In genomic region chr6:28663004-28663403, GRCm38 (mm10) we compare ENCODE assay signal across 19 mouse cellular contexts.
A peak's percentile ranks its signal among the peaks of the same experiment; 100 is the strongest.
DNase-seq lines count a peak whose midpoint lies in the region; TF ChIP-seq lines count a peak whose summit lies in the region.
"Had no signal": no experiment of that assay in that cellular context is flagged by ENCODE, and none has a peak within 500 bp of the region (broad histone marks: within the 10 kb centered on the region; RNA-seq: fewer than 3 reads in every experiment).

No protein-coding gene starts in this region.

- intact Hi-C loops in left cerebral cortex, adult 2 months (cut with DNase I): no loop called here

- H3K27ac ChIP-seq in left cerebral cortex, adult 2 months: peak overlapping the region; percentile 17; the same call in 1 of the 2 replicates
- H3K27ac ChIP-seq: embryonic facial prominence, embryonic 10.5 days; embryonic facial prominence, embryonic 12.5 days; forebrain, embryonic 13.5 days; forebrain, embryonic 15.5 days had no signal

- no peak for DNase-seq in left cerebral cortex, adult 2 months (ENCODE audit: extremely low spot score in 1 of 2, low spot score in 2 of 2)
- DNase-seq in left cerebral cortex, adult 9 months (ENCODE audit: low spot score in 2 of 2): no peak
- DNase-seq in 416B (ENCODE audit: low read depth) (peak; percentile 51), adipocyte (ENCODE audit: low spot score) (peak; percentile 35)
- DNase-seq in retina, postnatal 1 day: no peak
- DNase-seq: adrenal gland, adult 2 months; adrenal gland, postnatal 10 days; adrenal gland, postnatal 25 days; B cell, adult 2 months; cerebellum, adult 11 months; cerebellum, adult 2 months; cerebellum, adult 9-10 months; cerebellum, postnatal 10 days; cerebellum, postnatal 25 days; forebrain, postnatal 0 days had no signal

- TF ChIP-seq CTCF in left cerebral cortex, adult 2 months (IDR thresholded peaks at IDR 0.05): no peak

- no peak overlapping the region for H3K4me3 ChIP-seq in left cerebral cortex, adult 2 months
- H3K4me3 ChIP-seq: embryonic facial prominence, embryonic 10.5 days; embryonic facial prominence, embryonic 12.5 days; forebrain, embryonic 13.5 days; forebrain, embryonic 15.5 days had no signal

Comparison
In these comparisons a context has a peak if more than half of its experiments do, and no peak if none do; other contexts are left out.
1. DNase-seq: peak in 416B (single experiment) and adipocyte (single experiment); none in left cerebral cortex, adult 2 months (0 of 2), left cerebral cortex, adult 9 months (0 of 2) and retina, postnatal 1 day (single experiment).